Mouse (Mus musculus) erythroblast, embryonic 14.5 days (primary cell): Measurements from ENCODE around the gene Gm45799.

Source experiments
- GATA1 ChIP-seq: IDR thresholded peaks from 2 replicates; pipeline ENCODE4 v1.6.1; 2012; ENCODE audit warnings: low read length, inconsistent platforms, mixed read lengths
- TAL1 ChIP-seq: IDR thresholded peaks from 3 replicates; pipeline ENCODE4 v1.6.1; 2012; ENCODE audit warnings: low read length, inconsistent platforms, mixed read lengths

GRCm38 (mm10) chr7:105616561-105616960, 23.8 kb upstream of the Gm45799 start:
- TF ChIP-seq GATA1 (no peak), TAL1 (no peak)
